Mouse (Mus musculus): ENCODE measurements at regions not wholly inside any gene's neighbourhood (a gene's known extent, or its start where the extent isn't known, plus 50 kb on each side); places are given as distances from the start of the nearest gene placed in this dataset.

GRCm38 (mm10) chr4:80691774-80692485 lies 142.0 kb upstream of the Tyrp1 start:
- no peak overlapping the region for H3K4me3 ChIP-seq
- H3K27me3 ChIP-seq: no peaks in the 10 kb centered on the region
- H3K27ac ChIP-seq: no peak overlapping the region
- no peak overlapping the region for H3K4me2 ChIP-seq
- 95% methylated on average over 3 of the region's 3 CpGs for WGBS
- no peak overlapping the region for H3K9ac ChIP-seq
- H3K36me3 ChIP-seq (ENCODE audit: poor library complexity, severe bottlenecking): no peaks in the 10 kb centered on the region
- H3K4me1 ChIP-seq: no peaks in the 10 kb centered on the region
- no peak for ATAC-seq
- no peaks in the 10 kb centered on the region for H3K9me3 ChIP-seq (replicated peaks)

GRCm38 (mm10) chr4:80712698-80713097 lies 121.2 kb upstream of the Tyrp1 start:
- no peak overlapping the region for H3K4me2 ChIP-seq
- no peaks in the 10 kb centered on the region for H3K4me1 ChIP-seq
- no peaks in the 10 kb centered on the region for H3K9me3 ChIP-seq (replicated peaks)
- no peaks in the 10 kb centered on the region for H3K27me3 ChIP-seq
- H3K36me3 ChIP-seq (ENCODE audit: poor library complexity, severe bottlenecking): no peaks in the 10 kb centered on the region
- H3K27ac ChIP-seq: no peak overlapping the region
- WGBS: 68% methylated on average over 2 of the region's 2 CpGs
- ATAC-seq: no peak
- no peak overlapping the region for H3K9ac ChIP-seq
- H3K4me3 ChIP-seq: no peak overlapping the region

DNA sequence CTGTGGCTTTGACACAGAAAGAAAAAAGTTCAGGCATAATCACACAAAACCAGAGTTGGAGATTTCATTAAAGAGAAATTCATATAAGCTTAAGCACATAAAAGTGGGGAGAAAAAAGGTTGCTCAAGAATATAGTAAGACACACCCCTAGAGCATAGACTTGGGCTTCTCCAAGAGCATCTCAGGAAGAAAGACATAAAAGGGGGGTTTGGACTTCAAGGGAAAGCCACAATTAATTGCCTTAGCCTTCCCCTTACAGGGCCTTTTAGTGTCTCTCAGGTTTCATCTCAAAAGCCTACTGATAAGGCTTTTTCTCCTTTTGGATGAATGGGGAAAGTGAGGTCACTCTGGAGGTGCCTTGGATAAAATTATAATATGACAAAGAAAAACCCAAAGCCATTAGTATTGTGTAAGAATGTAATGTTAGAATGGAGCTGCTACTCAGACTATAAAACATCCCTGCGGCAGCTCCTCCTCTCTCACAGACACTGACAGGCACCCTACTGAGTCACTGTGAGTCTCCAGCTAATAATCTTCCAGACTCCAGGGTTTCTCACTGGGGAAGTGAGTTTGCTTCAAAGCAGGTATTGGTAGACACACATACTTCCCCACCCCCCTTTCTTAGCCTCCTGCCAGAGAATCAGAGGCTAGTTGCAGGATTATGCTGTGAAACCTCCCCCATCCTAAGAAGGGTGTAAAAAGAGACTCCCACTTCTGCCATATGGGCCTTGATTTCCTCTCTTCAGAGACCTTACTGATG lies 88.8 kb upstream of the Tyrp1 start:
- Histone ChIP-seq H3K4me2 (no peak overlapping the region), H3K27ac (peak overlapping the region; percentile 16; the same call in 1 of the 2 replicates), H3K4me1 (peaks cover 7% of the 10 kb centered on the region; the same call in 1 of the 2 replicates), H3K9ac (no peak overlapping the region), H3K27me3 (no peaks in the 10 kb centered on the region), H3K4me3 (no peak overlapping the region), H3K36me3 (ENCODE audit: poor library complexity, severe bottlenecking) (no peaks in the 10 kb centered on the region), H3K9me3 (replicated peaks) (no peaks in the 10 kb centered on the region)
- 0% methylated on average over 1 of the region's 1 CpGs for WGBS
- ATAC-seq: peak; percentile 87

GRCm38 (mm10) chr4:80752259-80752658 lies 81.7 kb upstream of the Tyrp1 start:
- Histone ChIP-seq H3K27ac (no peak overlapping the region), H3K4me2 (no peak overlapping the region), H3K9ac (no peak overlapping the region), H3K4me1 (no peaks in the 10 kb centered on the region), H3K27me3 (no peaks in the 10 kb centered on the region), H3K9me3 (replicated peaks) (no peaks in the 10 kb centered on the region), H3K4me3 (no peak overlapping the region), H3K36me3 (ENCODE audit: poor library complexity, severe bottlenecking) (no peaks in the 10 kb centered on the region)
- WGBS: 83% methylated on average over 6 of the region's 6 CpGs
- ATAC-seq: no peak

DNA sequence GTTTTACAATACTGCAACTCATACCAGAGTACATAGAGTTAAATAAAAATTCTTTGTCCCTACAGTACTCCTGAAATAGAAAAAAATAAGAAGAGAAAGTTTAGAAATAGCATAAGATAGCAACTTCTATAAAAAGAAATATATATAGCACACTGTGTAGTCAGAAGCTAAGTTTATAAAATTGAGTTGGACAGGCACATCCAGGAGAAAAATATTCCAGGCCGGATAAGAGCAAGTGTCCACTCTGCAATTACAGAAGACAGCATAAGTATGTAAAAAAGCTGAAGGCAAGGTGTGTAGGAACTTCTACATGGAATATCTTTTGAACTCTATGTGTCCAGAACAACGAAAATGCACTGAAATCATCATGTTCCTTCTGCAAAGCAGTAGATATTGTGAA lies 77.8 kb upstream of the Tyrp1 start:
- Histone ChIP-seq H3K4me1 (no peaks in the 10 kb centered on the region), H3K27ac (no peak overlapping the region)
- 88% methylated on average over 2 of the region's 2 CpGs for whole genome bisulfite sequencing

GRCm38 (mm10) chr4:80764024-80764423 lies 69.9 kb upstream of the Tyrp1 start:
- WGBS: 86% methylated on average over 3 of the region's 3 CpGs
- Histone ChIP-seq H3K9ac (no peak overlapping the region), H3K27me3 (no peaks in the 10 kb centered on the region), H3K4me3 (no peak overlapping the region), H3K4me2 (no peak overlapping the region), H3K9me3 (replicated peaks) (no peaks in the 10 kb centered on the region), H3K4me1 (no peaks in the 10 kb centered on the region), H3K36me3 (ENCODE audit: poor library complexity, severe bottlenecking) (no peaks in the 10 kb centered on the region), H3K27ac (no peak overlapping the region)
- ATAC-seq: no peak

More for the DNA sequence above, 77.8 kb upstream of the Tyrp1 start:
- H3K27me3 ChIP-seq: no peaks in the 10 kb centered on the region
- no peak for ATAC-seq
- H3K36me3 ChIP-seq (ENCODE audit: poor library complexity, severe bottlenecking): no peaks in the 10 kb centered on the region
- H3K9me3 ChIP-seq (replicated peaks): no peaks in the 10 kb centered on the region
- H3K4me2 ChIP-seq: no peak overlapping the region
- H3K4me3 ChIP-seq: no peak overlapping the region
- H3K9ac ChIP-seq: no peak overlapping the region

GRCm38 (mm10) chr4:80765781-80766180 lies 68.1 kb upstream of the Tyrp1 start:
- Histone ChIP-seq H3K36me3 (ENCODE audit: poor library complexity, severe bottlenecking) (no peaks in the 10 kb centered on the region), H3K9me3 (replicated peaks) (no peaks in the 10 kb centered on the region), H3K4me3 (no peak overlapping the region), H3K4me1 (no peaks in the 10 kb centered on the region), H3K9ac (no peak overlapping the region), H3K27ac (no peak overlapping the region), H3K27me3 (no peaks in the 10 kb centered on the region), H3K4me2 (no peak overlapping the region)
- WGBS: 37% methylated on average over 4 of the region's 4 CpGs
- ATAC-seq: peak; percentile 87

DNA sequence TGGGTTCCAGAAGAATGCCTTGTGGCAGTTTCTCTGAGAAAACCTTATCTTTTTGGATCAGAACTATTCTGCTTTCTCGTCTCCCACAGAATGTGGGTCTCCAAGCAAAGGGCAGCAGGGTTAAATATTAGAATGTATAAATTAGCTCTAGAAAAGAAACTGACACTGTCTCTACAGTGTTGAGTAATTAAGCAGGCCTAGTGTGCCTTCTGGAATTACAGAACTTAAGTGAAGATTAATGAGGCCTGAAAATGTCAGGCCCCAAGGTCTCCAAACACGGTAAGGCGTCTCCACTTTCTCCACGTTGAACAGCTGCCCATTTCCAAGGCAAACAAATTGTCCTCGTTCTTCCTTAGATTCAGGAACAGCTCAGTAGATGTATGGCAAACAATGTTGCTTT lies 66.5 kb upstream of the Tyrp1 start:
- Histone ChIP-seq H3K36me3 (ENCODE audit: poor library complexity, severe bottlenecking) (no peaks in the 10 kb centered on the region), H3K9ac (no peak overlapping the region), H3K9me3 (replicated peaks) (no peaks in the 10 kb centered on the region), H3K4me1 (no peaks in the 10 kb centered on the region), H3K4me3 (no peak overlapping the region), H3K4me2 (no peak overlapping the region), H3K27ac (no peak overlapping the region), H3K27me3 (no peaks in the 10 kb centered on the region)
- no peak for ATAC-seq
- 70% methylated on average over 5 of the region's 5 CpGs for WGBS
